Mouse (Mus musculus): ENCODE data around the gene Ctsh. TPM values are rescaled to one million over a fixed set of nuclear protein-coding genes. Genes with fewer than 3 reads are reported as not detected.

The Ctsh gene
- 6.7 and 12.4 TPM in 2 replicates for polyA plus RNA-seq (2016; fragmentation: Nextera tagmentation; extraction: Ambion mirVana)

DNA sequence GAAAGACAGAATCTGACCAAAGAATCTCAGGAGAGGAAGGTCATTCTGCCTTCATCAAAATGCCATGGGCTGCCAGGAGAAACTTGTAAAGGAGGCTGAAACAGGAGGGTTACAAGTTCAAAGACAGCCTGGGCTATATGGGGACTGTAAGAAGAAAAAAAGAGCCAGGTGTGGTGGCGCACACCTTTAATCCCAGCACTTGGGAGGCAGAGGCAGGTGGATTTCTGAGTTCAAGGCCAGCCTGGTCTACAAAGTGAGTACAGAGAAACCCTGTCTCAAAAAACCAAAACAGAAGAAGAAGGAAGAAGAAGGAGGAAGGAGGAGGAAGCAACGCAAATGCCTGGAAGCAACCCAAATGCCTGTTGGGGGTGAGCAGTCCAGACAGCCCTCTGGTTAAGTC is at the start of gene Ctsh:
Gene Ctsh, plus strand, starts transcription at position 301 of the 400 bp plus-strand sequence.
- H3K27me3 ChIP-seq (ENCODE audit: insufficient read depth, poor library complexity, severe bottlenecking) = peaks cover 25% of the 10 kb centered on the region
- H3K36me3 ChIP-seq = no peaks in the 10 kb centered on the region
- 80% methylated on average over 2 of the region's 2 CpGs for WGBS
- no peaks in the 10 kb centered on the region for H3K9me3 ChIP-seq
- peak within 1 kb of the TSS; percentile 62; the same call in 1 of the 2 replicates for H3K27ac ChIP-seq
- peaks cover 10% of the 10 kb centered on the region for H3K4me1 ChIP-seq (replicated peaks)
- DNase-seq (ENCODE audit: low spot score) = no peak
- H3K4me3 ChIP-seq = peak within 1 kb of the TSS; percentile 64

DNA sequence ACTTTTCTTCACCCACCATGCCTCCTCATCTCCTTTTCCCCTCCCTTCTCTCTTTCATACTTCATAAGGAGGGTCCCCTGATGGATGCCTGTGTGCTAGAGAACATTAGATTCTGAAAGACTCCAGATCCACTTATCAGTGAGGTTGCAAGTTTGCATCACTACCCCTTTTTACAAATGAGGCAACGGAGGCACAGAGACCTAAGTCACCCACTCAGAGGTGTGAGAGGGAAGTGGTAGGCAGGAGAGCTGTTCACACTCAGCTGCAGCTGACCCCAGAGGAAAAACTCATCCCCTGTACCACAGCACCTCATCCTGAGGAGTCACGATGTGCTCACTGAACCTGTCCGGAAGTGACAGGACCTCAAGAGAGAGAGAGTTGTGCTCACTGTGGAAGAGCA is 47.5 kb upstream of the Ctsh start:
- Histone ChIP-seq H3K27me3 (ENCODE audit: insufficient read depth, poor library complexity, severe bottlenecking) (no peaks in the 10 kb centered on the region), H3K4me3 (no peak overlapping the region), H3K27ac (no peak overlapping the region), H3K9me3 (no peaks in the 10 kb centered on the region), H3K4me1 (replicated peaks) (no peaks in the 10 kb centered on the region), H3K36me3 (no peaks in the 10 kb centered on the region)
- no peak for DNase-seq (ENCODE audit: low spot score)
- 91% methylated on average over 3 of the region's 3 CpGs for WGBS

DNA sequence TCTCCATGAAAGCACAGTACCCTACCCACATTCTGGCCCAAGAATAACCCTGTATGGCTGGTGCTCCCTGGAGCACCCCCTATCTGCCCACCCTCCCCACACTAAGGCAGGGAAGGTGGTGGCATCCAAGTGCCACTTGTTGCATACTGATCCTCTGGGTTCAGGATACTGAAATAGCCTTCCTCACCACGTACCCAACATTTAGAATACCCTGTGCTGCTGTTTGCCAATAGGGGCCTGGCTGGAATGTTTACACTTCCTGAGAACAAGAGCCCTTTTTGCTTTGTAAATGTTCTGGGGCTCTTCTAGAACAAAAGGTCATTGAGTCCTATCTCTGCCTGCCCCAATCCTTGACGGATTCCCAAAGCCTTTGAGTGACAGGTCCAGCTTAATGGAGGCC is 46.9 kb upstream of the Ctsh start:
- no peak for DNase-seq (ENCODE audit: low spot score)
- H3K4me1 ChIP-seq (replicated peaks) = no peaks in the 10 kb centered on the region
- no peak overlapping the region for H3K27ac ChIP-seq
- WGBS = 17% methylated on average over 2 of the region's 2 CpGs
- H3K4me3 ChIP-seq = no peak overlapping the region
- no peaks in the 10 kb centered on the region for H3K9me3 ChIP-seq
- no peaks in the 10 kb centered on the region for H3K27me3 ChIP-seq (ENCODE audit: insufficient read depth, poor library complexity, severe bottlenecking)
- no peaks in the 10 kb centered on the region for H3K36me3 ChIP-seq

DNA sequence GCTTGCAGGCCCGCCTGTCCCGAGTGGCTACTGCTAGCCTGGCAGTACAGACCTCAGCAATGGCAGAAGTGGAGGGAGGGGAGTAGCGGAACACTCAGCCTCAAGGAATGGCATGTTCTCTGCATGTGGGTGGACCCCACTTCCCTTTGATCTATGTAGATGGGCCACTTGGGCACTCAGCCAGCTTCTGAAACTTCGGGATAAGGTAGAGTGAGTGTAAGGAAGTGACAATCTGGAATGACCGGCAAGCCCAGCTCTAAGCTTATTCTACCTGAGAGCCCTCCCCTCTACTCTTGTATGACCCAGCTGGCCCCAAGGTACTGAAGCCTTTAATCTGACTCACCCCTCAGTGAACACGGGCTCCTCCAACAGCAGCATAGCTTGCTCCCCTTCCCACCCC is 45.8 kb upstream of the Ctsh start:
- DNase-seq (ENCODE audit: low spot score) = no peak
- no peak overlapping the region for H3K4me3 ChIP-seq
- WGBS = 85% methylated on average over 6 of the region's 6 CpGs

DNA sequence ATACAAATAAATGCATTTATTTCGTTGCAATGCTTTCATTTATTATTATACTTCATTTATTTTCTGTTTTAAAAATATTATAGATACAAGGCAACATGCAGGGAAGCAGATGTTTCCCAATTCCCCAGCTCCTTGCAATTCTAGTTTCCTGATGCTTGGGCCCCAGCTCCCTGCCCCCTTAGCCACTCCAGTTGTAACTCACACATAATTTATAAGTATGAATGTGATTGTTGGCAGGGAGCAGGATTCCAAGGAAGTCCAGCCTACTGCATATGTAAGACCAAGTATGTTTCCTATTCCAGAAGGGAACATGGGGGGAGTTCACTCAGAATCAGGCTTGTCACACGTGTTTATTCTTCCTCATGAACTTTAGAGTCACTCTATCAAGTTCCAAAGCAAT is 42.1 kb upstream of the Ctsh start:
- Histone ChIP-seq H3K4me1 (replicated peaks) (no peaks in the 10 kb centered on the region), H3K36me3 (no peaks in the 10 kb centered on the region), H3K27ac (no peak overlapping the region), H3K9me3 (no peaks in the 10 kb centered on the region), H3K27me3 (ENCODE audit: insufficient read depth, poor library complexity, severe bottlenecking) (no peaks in the 10 kb centered on the region), H3K4me3 (no peak overlapping the region)
- no peak for DNase-seq (ENCODE audit: low spot score)
- 66% methylated on average over 2 of the region's 2 CpGs for WGBS

More for the DNA sequence above, 45.8 kb upstream of the Ctsh start:
- no peaks in the 10 kb centered on the region for H3K9me3 ChIP-seq
- H3K4me1 ChIP-seq (replicated peaks) = no peaks in the 10 kb centered on the region
- H3K27me3 ChIP-seq (ENCODE audit: insufficient read depth, poor library complexity, severe bottlenecking) = no peaks in the 10 kb centered on the region
- H3K27ac ChIP-seq = no peak overlapping the region
- H3K36me3 ChIP-seq = no peaks in the 10 kb centered on the region

DNA sequence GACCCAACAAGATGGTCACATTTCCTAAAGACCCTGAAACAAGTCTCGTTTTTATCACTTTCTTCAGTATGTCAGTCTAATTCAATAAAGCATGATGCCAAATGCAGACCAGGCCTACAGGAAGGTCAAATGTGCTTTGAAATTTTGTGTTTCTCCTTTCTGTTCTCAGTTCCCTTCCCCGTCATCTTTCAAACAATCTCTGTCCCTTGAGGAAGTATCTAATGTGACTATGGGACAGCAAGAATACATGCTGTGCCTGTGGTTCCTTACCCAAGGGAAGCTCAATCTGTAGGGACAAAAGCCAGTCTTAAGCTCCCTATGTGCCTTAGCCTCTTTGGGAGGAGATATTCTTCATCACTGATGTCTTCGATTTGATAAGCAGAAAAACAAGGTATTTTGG is 39.3 kb upstream of the Ctsh start:
- H3K36me3 ChIP-seq = no peaks in the 10 kb centered on the region
- H3K4me3 ChIP-seq = no peak overlapping the region
- H3K27ac ChIP-seq = no peak overlapping the region
- DNase-seq (ENCODE audit: low spot score) = no peak
- H3K9me3 ChIP-seq = no peaks in the 10 kb centered on the region
- no peaks in the 10 kb centered on the region for H3K4me1 ChIP-seq (replicated peaks)
- no peaks in the 10 kb centered on the region for H3K27me3 ChIP-seq (ENCODE audit: insufficient read depth, poor library complexity, severe bottlenecking)
- 87% methylated on average over 3 of the region's 3 CpGs for WGBS

DNA sequence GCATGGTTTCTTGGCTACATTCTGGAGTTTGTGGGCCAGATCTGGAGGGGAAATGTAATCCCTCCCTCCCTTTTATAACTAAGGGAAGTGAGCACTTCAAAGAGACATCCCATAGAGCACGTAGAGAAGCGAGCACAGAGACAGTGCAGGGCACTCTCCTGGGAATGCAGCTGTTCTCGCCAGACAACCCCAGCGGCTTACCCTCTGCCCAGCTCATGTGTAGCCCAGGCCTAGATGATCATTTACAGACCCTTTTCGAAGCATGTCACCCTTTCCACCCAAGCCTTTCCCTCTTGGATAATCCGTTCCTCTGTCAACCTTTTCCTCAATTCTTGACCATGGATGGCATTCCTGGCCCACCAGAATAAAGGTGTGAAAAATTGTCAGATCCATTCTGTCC is 37.7 kb upstream of the Ctsh start:
- no peaks in the 10 kb centered on the region for H3K36me3 ChIP-seq
- no peak for DNase-seq (ENCODE audit: low spot score)
- H3K27ac ChIP-seq = no peak overlapping the region
- no peak overlapping the region for H3K4me3 ChIP-seq
- H3K9me3 ChIP-seq = no peaks in the 10 kb centered on the region
- no peaks in the 10 kb centered on the region for H3K27me3 ChIP-seq (ENCODE audit: insufficient read depth, poor library complexity, severe bottlenecking)
- WGBS = 74% methylated on average over 6 of the region's 6 CpGs
- H3K4me1 ChIP-seq (replicated peaks) = no peaks in the 10 kb centered on the region

DNA sequence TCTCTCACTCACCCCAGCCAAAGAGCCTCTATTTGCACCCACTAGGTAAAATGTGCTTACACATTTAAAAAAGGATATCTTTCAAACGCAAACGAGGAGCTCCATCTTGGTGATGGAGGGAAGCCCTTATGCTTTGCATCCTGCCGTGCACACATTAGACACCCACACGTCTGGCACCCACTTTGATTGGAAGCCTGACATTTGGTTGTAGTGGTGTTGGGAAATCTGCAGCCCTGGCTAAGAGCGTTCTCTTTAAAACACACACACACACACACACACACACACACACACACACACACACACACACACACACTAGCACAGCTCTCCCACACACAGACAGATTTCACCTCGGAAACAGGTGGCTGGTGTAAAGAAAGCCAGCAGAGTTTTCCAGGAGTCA is 33.1 kb upstream of the Ctsh start:
- DNase-seq (ENCODE audit: low spot score) = no peak
- Histone ChIP-seq H3K4me1 (replicated peaks) (no peaks in the 10 kb centered on the region), H3K27me3 (ENCODE audit: insufficient read depth, poor library complexity, severe bottlenecking) (no peaks in the 10 kb centered on the region), H3K9me3 (no peaks in the 10 kb centered on the region), H3K4me3 (no peak overlapping the region), H3K27ac (no peak overlapping the region), H3K36me3 (no peaks in the 10 kb centered on the region)
- WGBS = 90% methylated on average over 6 of the region's 6 CpGs

DNA sequence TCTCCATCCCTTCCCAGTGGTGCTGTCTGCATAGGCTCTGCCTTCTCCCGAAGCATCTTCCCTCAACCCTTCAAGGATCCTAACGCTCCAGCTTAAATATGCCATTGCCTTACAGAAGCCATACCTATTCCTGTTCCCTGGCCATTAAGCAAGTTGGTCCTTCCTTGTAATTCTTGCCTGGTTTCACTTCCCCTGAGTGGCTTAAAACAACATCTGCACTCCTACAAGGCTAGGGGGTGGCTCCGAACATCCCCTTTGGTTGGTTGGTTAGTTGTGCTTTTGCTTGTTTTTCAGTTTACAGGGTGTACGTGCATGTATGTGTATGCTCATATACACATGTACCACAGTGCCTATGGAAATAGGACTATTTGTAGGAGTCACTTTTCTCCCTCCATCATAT is 32.5 kb upstream of the Ctsh start:
- H3K36me3 ChIP-seq = no peaks in the 10 kb centered on the region
- 92% methylated on average over 4 of the region's 4 CpGs for WGBS
- no peaks in the 10 kb centered on the region for H3K4me1 ChIP-seq (replicated peaks)
- no peak for DNase-seq (ENCODE audit: low spot score)
- no peak overlapping the region for H3K27ac ChIP-seq
- no peaks in the 10 kb centered on the region for H3K9me3 ChIP-seq
- H3K4me3 ChIP-seq = no peak overlapping the region
- H3K27me3 ChIP-seq (ENCODE audit: insufficient read depth, poor library complexity, severe bottlenecking) = no peaks in the 10 kb centered on the region

DNA sequence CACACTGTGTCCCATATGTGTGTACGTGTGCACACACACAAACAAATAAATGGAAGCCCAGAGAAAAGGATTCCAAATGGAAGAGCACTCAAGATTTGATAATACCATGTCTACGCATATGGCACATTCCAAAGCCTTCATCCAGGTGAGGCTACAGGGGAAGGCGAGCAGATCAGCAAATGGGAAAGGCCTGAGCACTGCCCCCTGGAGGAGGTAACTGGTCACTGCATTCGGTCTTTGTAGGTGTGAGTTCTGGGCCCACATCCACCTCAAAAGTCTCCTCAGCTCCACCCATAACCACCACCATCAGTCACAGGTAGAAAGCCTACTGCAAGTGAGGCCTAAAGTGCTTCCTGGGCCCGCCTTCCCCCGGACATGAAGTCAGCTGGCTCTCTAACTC is 26.2 kb upstream of the Ctsh start:
- Histone ChIP-seq H3K4me3 (no peak overlapping the region), H3K4me1 (replicated peaks) (no peaks in the 10 kb centered on the region), H3K27ac (no peak overlapping the region), H3K9me3 (no peaks in the 10 kb centered on the region), H3K36me3 (no peaks in the 10 kb centered on the region), H3K27me3 (ENCODE audit: insufficient read depth, poor library complexity, severe bottlenecking) (no peaks in the 10 kb centered on the region)
- DNase-seq (ENCODE audit: low spot score) = no peak
- 89% methylated on average over 6 of the region's 6 CpGs for WGBS

DNA sequence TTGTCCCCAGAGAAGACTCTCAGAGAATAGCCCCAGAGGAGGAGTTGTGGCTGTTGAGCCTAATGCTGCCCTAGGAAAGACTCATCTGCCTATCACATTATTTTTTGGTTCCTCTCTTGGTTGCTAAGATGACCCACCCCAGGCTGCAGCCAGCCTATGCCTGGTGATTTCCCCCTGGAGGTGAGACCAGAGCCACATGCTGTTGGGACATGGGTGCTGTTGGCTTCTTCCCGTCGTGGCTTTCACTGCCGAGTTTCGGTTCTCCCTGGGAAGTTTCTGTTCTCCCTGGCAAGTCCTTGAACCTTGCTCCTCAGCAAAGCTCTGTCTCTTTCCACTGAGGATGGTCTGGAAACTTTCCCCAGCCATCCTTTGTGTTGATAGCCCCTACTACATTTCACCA is 20.0 kb upstream of the Ctsh start:
- H3K27me3 ChIP-seq (ENCODE audit: insufficient read depth, poor library complexity, severe bottlenecking) = no peaks in the 10 kb centered on the region
- H3K9me3 ChIP-seq = no peaks in the 10 kb centered on the region
- no peak overlapping the region for H3K27ac ChIP-seq
- H3K4me1 ChIP-seq (replicated peaks) = no peaks in the 10 kb centered on the region
- DNase-seq (ENCODE audit: low spot score) = no peak
- no peak overlapping the region for H3K4me3 ChIP-seq
- 89% methylated on average over 4 of the region's 4 CpGs for WGBS
- H3K36me3 ChIP-seq = no peaks in the 10 kb centered on the region

DNA sequence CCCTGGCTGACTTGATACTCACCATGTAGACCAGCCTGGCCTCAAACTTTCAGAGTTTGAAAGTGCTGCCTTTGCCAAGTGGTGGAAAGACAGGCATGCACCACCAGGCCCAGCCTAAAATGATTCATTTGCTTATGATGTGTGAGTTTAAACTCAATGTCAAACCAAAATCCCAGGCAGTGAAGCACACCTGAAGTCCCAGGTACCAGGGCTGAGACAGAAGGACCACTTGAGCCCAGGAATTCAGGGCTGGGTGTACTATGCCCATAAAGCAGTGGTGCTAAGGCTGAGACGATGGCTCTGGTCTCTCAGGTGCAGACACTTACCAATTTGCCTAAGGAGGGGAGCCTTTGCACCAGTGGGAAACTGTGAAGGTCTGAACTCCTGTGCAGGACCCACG is 18.8 kb upstream of the Ctsh start:
- H3K4me1 ChIP-seq (replicated peaks) = no peaks in the 10 kb centered on the region
- WGBS = 88% methylated on average over 2 of the region's 2 CpGs
- H3K4me3 ChIP-seq = no peak overlapping the region
- H3K36me3 ChIP-seq = no peaks in the 10 kb centered on the region
- DNase-seq (ENCODE audit: low spot score) = no peak
- no peaks in the 10 kb centered on the region for H3K9me3 ChIP-seq
- no peaks in the 10 kb centered on the region for H3K27me3 ChIP-seq (ENCODE audit: insufficient read depth, poor library complexity, severe bottlenecking)
- H3K27ac ChIP-seq = no peak overlapping the region

DNA sequence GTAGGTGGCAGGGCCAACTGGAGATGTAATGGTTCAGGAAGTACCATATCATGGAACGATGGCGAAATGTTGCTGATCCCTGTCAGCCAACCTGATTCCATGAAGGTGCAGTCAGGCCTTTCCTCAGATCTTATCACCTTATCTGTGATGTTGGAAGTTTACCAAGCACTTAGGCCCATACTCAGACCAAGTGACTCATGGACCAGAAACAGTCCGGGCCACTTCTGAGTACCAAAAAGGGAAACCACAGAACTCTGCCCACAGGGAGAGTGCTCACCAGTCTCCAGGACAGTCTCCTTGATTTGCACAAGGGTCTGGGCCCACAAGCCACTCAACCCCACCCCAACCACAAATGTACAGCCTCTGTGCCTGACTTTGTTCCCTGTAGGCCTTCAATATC is 18.2 kb upstream of the Ctsh start:
- no peak overlapping the region for H3K27ac ChIP-seq
- WGBS = 94% methylated on average over 3 of the region's 3 CpGs

DNA sequence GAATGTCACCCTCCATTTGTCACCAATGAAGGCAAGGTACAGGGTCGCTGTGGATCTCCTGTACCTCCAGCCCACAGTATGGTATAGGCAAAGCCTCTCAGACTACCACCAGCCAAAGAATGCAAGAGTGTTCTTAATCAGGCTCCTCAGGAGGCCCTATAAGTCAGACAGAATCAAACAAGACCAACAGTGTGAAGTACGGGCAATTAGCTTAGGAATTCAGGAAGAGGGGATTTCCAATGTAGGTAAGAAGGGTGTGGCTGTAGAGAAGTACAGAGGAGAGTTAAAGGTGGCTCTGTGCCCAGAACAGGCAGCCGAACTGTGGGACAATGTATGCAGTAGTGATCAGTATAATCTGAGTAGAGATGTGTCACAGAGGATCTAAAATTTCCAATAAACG is 17.6 kb upstream of the Ctsh start:
- H3K27me3 ChIP-seq (ENCODE audit: insufficient read depth, poor library complexity, severe bottlenecking) = no peaks in the 10 kb centered on the region
- H3K27ac ChIP-seq = no peak overlapping the region
- no peaks in the 10 kb centered on the region for H3K36me3 ChIP-seq
- H3K4me1 ChIP-seq (replicated peaks) = no peaks in the 10 kb centered on the region
- DNase-seq (ENCODE audit: low spot score) = no peak
- 84% methylated on average over 4 of the region's 4 CpGs for WGBS
- H3K4me3 ChIP-seq = no peak overlapping the region
- H3K9me3 ChIP-seq = no peaks in the 10 kb centered on the region

More for the DNA sequence above, 18.2 kb upstream of the Ctsh start:
- Histone ChIP-seq H3K36me3 (no peaks in the 10 kb centered on the region), H3K9me3 (no peaks in the 10 kb centered on the region), H3K4me1 (replicated peaks) (no peaks in the 10 kb centered on the region), H3K4me3 (no peak overlapping the region), H3K27me3 (ENCODE audit: insufficient read depth, poor library complexity, severe bottlenecking) (no peaks in the 10 kb centered on the region)
- no peak for DNase-seq (ENCODE audit: low spot score)

All from hindbrain, embryonic 10.5 days (tissue).